Mouse (Mus musculus) spleen, postnatal 4 days (tissue): ENCODE data around the gene Cntrl.

Experiments used
- DNase-seq, 2 experiments: peaks; one replicate each; pipeline ENCODE4 v3.0.0; 2022; ENCODE audit warnings: low spot score in 2 of 2

Gene Cntrl

GRCm38 (mm10) chr2:35131491-35131890 lies 22.2 kb downstream of the Cntrl start:
- no peak for DNase-seq

- DNase-seq = peak; percentile 88 to 92
These were observed 22.8 kb downstream of the Cntrl start for GRCm38 (mm10) chr2:35131991-35132661.

- DNase-seq = no peak
These were observed 23.4 kb downstream of the Cntrl start for GRCm38 (mm10) chr2:35132662-35133055.

- no peak for DNase-seq
These were observed 24.6 kb downstream of the Cntrl start for GRCm38 (mm10) chr2:35133891-35134290.

- DNase-seq = no peak
These were observed 29.3 kb downstream of the Cntrl start for GRCm38 (mm10) chr2:35138576-35138975.

GRCm38 (mm10) chr2:35141673-35142072 lies 32.4 kb downstream of the Cntrl start:
- no peak for DNase-seq

GRCm38 (mm10) chr2:35148806-35149205 lies 39.5 kb downstream of the Cntrl start:
- no peak for DNase-seq

GRCm38 (mm10) chr2:35151303-35151882 lies 42.1 kb downstream of the Cntrl start:
- DNase-seq = no peak

- no peak for DNase-seq
These were observed 43.9 kb downstream of the Cntrl start for GRCm38 (mm10) chr2:35153179-35153578.

GRCm38 (mm10) chr2:35153844-35154554 lies 44.7 kb downstream of the Cntrl start:
- no peak for DNase-seq

- no peak for DNase-seq
These were observed 47.7 kb downstream of the Cntrl start for GRCm38 (mm10) chr2:35156985-35157384.

GRCm38 (mm10) chr2:35157836-35158235 lies 48.5 kb downstream of the Cntrl start:
- DNase-seq = no peak

GRCm38 (mm10) chr2:35158358-35158757 lies 49.1 kb downstream of the Cntrl start:
- DNase-seq = no peak

GRCm38 (mm10) chr2:35160206-35160605 lies 50.9 kb downstream of the Cntrl start:
- peak in 1 of 2 experiments; percentile 30 for DNase-seq

- no peak for DNase-seq
These were observed 52.7 kb downstream of the Cntrl start for GRCm38 (mm10) chr2:35161846-35162488.

- DNase-seq = no peak
These were observed 54.1 kb downstream of the Cntrl start for GRCm38 (mm10) chr2:35163396-35163795.

GRCm38 (mm10) chr2:35165416-35165815 lies 56.1 kb downstream of the Cntrl start:
- DNase-seq = no peak

- DNase-seq = no peak
These were observed 57.5 kb downstream of the Cntrl start for GRCm38 (mm10) chr2:35166816-35167215.

- no peak for DNase-seq
These were observed 60.2 kb downstream of the Cntrl start for GRCm38 (mm10) chr2:35169452-35169851.

GRCm38 (mm10) chr2:35171341-35171861 lies 62.1 kb downstream of the Cntrl start:
- DNase-seq = no peak

- DNase-seq = no peak
These were observed 63.0 kb downstream of the Cntrl start for GRCm38 (mm10) chr2:35172246-35172645.

- no peak for DNase-seq
These were observed 64.4 kb downstream of the Cntrl start for GRCm38 (mm10) chr2:35173666-35174065.
